Mouse (Mus musculus) 3T3-L1 (cell line): ENCODE measurements around the gene Mpig6b.
A peak's percentile ranks its signal among the peaks of the same experiment; 100 is the strongest.
"Not testable (repeated sequence)": the region's sequence is repeated elsewhere in the genome, so short reads cannot be mapped to it uniquely, and the experiment has no call there.

Experiments
- DNase-seq: peaks from one replicate; pipeline ENCODE4 v3.0.0-alpha.2; 2015; ENCODE audit warnings: low read depth, low spot score

Mpig6b gene

GRCm38 (mm10) chr17:35039121-35039873 is 26.7 kb downstream of the Mpig6b start:
- peak; percentile 91 for DNase-seq

GRCm38 (mm10) chr17:35034896-35035295 is 31.1 kb downstream of the Mpig6b start:
- no peak for DNase-seq

GRCm38 (mm10) chr17:35033703-35034102 is 32.3 kb downstream of the Mpig6b start:
- DNase-seq: not testable (repeated sequence)

GRCm38 (mm10) chr17:35032323-35032870 is 33.6 kb downstream of the Mpig6b start:
- no peak for DNase-seq

- DNase-seq: no peak
These were observed 34.1 kb downstream of the Mpig6b start for GRCm38 (mm10) chr17:35031880-35032279.

- no peak for DNase-seq
These were observed 34.7 kb downstream of the Mpig6b start for GRCm38 (mm10) chr17:35031272-35031671.

- DNase-seq: no peak
These were observed 36.1 kb downstream of the Mpig6b start for GRCm38 (mm10) chr17:35029691-35030532.

GRCm38 (mm10) chr17:35028315-35028714 is 37.7 kb downstream of the Mpig6b start:
- DNase-seq: no peak

- no peak for DNase-seq
These were observed 38.5 kb downstream of the Mpig6b start, which contains the start of gene Sapcd1 for GRCm38 (mm10) chr17:35027277-35028068. TSS of gene Sapcd1 (minus strand) at chr17:35028016.

- DNase-seq: no peak
These were observed 39.8 kb downstream of the Mpig6b start for GRCm38 (mm10) chr17:35026206-35026605.

GRCm38 (mm10) chr17:35024691-35025488 is 41.1 kb downstream of the Mpig6b start:
- DNase-seq: no peak

GRCm38 (mm10) chr17:35024261-35024660 is 41.7 kb downstream of the Mpig6b start:
- DNase-seq: no peak

GRCm38 (mm10) chr17:35023756-35024155 is 42.2 kb downstream of the Mpig6b start:
- DNase-seq: no peak

GRCm38 (mm10) chr17:35023221-35023620 is 42.8 kb downstream of the Mpig6b start:
- DNase-seq: no peak

GRCm38 (mm10) chr17:35022541-35023060 is 43.4 kb downstream of the Mpig6b start:
- DNase-seq: no peak

GRCm38 (mm10) chr17:35021842-35022477 is 44.0 kb downstream of the Mpig6b start:
- DNase-seq: no peak

GRCm38 (mm10) chr17:35021163-35021808 is 44.7 kb downstream of the Mpig6b start:
- DNase-seq: peak; percentile 92

GRCm38 (mm10) chr17:35020551-35020950 is 45.4 kb downstream of the Mpig6b start:
- DNase-seq: no peak

GRCm38 (mm10) chr17:35019894-35020293 is 46.1 kb downstream of the Mpig6b start:
- no peak for DNase-seq
